Mouse (Mus musculus) embryonic fibroblast, embryonic 13.5 days (primary cell): Measurements from ENCODE around the gene 4933434E20Rik.

Experiments used
- CTCF ChIP-seq: IDR thresholded peaks from 2 replicates; pipeline ENCODE4 v1.5.1; 2011; ENCODE audit warnings: mild to moderate bottlenecking, control low read depth, low read length, moderate library complexity, borderline replicate concordance; ENCODE audit not compliant: insufficient read depth
- POLR2A ChIP-seq: IDR thresholded peaks from 2 replicates; pipeline ENCODE4 v1.6.1; 2011; ENCODE audit warnings: low read depth, mild to moderate bottlenecking, control low read depth, low read length, moderate library complexity

DNA sequence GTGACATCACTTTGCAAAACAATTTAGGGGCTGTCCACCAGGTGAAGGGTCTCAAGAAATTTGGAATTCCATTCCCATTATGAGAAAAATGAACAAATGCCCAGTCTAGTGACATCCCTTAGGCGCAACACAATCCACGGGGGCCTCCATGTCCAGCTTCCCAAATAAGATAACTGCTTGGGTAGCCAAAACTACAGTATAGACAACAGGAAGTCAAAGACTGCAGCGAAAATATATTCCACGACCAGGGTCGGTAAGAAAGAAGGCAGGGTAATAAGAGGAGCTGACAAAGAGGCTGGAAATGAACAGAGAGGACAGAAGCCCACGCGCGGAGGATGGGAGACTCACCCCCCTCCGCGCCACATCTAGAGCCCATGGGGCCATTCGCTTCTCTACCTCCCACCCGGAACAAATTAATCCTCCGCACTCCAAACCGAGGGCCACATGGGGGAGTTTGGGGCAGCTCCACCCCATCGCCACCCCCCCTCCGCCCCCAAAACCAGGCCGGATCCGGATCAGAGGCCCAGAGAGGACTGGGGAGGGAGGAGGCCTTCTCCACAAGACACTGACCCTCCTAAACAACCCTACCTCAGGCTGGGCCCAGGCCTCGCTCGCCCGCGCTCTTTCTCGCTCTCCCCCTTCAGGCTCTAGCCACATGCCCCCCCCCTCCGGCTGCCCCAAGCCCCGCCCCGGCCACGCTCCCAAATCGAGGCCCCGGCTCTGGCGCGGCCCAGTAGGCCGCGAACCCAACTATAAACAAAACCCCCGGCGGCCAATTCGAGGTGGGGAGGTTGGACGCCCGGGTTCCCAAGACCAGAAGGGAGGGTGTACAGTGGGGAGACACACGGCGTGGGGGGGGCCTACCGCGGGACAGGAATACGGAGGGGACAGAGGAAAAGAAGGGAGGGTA, at the start of gene 4933434E20Rik:
- TF ChIP-seq POLR2A = peak; percentile 65
- no peak for TF ChIP-seq CTCF
